Comparison of ENCODE assay signal across 8 mouse cellular contexts in genomic region chr16:95703958-95704357, GRCm38 (mm10). TPM values are rescaled to one million over a fixed set of nuclear protein-coding genes. Genes with fewer than 3 reads are reported as not detected.
A peak's percentile ranks its signal among the peaks of the same experiment; 100 is the strongest.
DNase-seq lines count a peak whose midpoint lies in the region; ATAC-seq lines count a peak whose summit lies in the region.

No protein-coding gene starts in this region.

- DNase-seq in CD4-positive, CD25-positive, alpha-beta regulatory T cell, adult 2 months (ENCODE audit: low read depth, low spot score) = peak; percentile 23
- peak; percentile 47 for DNase-seq in brain, adult 2 months (ENCODE audit: low read depth, low spot score)
- DNase-seq in liver, embryonic 11.5 days (ENCODE audit: low spot score) = no peak
- no peak for DNase-seq in spleen, postnatal 14 days (ENCODE audit: low spot score in 2 of 2)

- peak overlapping the region; percentile 92 for H3K4me2 ChIP-seq in heart, embryonic 15.5 days
- peak overlapping the region; percentile 92 for H3K4me2 ChIP-seq in liver, embryonic 11.5 days
- H3K4me2 ChIP-seq in neural tube, embryonic 15.5 days = peak overlapping the region; percentile 88

- H3K27me3 ChIP-seq in heart, embryonic 15.5 days = no peaks in the 10 kb centered on the region
- H3K27me3 ChIP-seq in liver, embryonic 11.5 days (replicated peaks; ENCODE audit: control insufficient read depth, insufficient read depth, low read length) = no peaks in the 10 kb centered on the region
- no peaks in the 10 kb centered on the region for H3K27me3 ChIP-seq in neural tube, embryonic 15.5 days (replicated peaks)

- peaks cover 42% of the 10 kb centered on the region for H3K4me1 ChIP-seq in heart, embryonic 15.5 days (replicated peaks)
- H3K4me1 ChIP-seq in liver, embryonic 11.5 days (replicated peaks; ENCODE audit: control insufficient read depth, insufficient read depth, low read length) = peaks cover 10% of the 10 kb centered on the region
- peaks cover 41% of the 10 kb centered on the region for H3K4me1 ChIP-seq in neural tube, embryonic 15.5 days

- peak overlapping the region; percentile 95 for H3K4me3 ChIP-seq in heart, embryonic 15.5 days
- peak overlapping the region; percentile 22 for H3K4me3 ChIP-seq in liver, embryonic 11.5 days (ENCODE audit: low read depth, low read length)
- H3K4me3 ChIP-seq in neural tube, embryonic 15.5 days (replicated peaks) = peak overlapping the region; percentile 35

- H3K9ac ChIP-seq in heart, embryonic 15.5 days = peak overlapping the region; percentile 11
- H3K9ac ChIP-seq in liver, embryonic 11.5 days (ENCODE audit: low read depth, low read length) = 0 out of 2 replicates have a peak overlapping the region, but pooled peaks have one; percentile 38
- H3K9ac ChIP-seq in neural tube, embryonic 15.5 days (replicated peaks) = peak overlapping the region; percentile 36; the same call in 1 of the 2 replicates

- peak overlapping the region; percentile 84 for H3K27ac ChIP-seq in heart, embryonic 15.5 days
- H3K27ac ChIP-seq in liver, embryonic 11.5 days (ENCODE audit: low read depth, low read length) = no peak overlapping the region
- H3K27ac ChIP-seq in neural tube, embryonic 15.5 days (replicated peaks) = no peak overlapping the region

- 26% methylated on average over 8 of the region's 8 CpGs for WGBS in heart, embryonic 15.5 days
- 45% methylated on average over 8 of the region's 8 CpGs for WGBS in liver, embryonic 11.5 days
- WGBS in neural tube, embryonic 15.5 days = 17% methylated on average over 8 of the region's 8 CpGs

- peaks cover 10% of the 10 kb centered on the region for H3K36me3 ChIP-seq in heart, embryonic 15.5 days
- peaks cover 9% of the 10 kb centered on the region for H3K36me3 ChIP-seq in liver, embryonic 11.5 days (ENCODE audit: control insufficient read depth, insufficient read depth, low read length)
- H3K36me3 ChIP-seq in neural tube, embryonic 15.5 days = no peaks in the 10 kb centered on the region

- H3K9me3 ChIP-seq in heart, embryonic 15.5 days (replicated peaks) = no peaks in the 10 kb centered on the region
- H3K9me3 ChIP-seq in liver, embryonic 11.5 days (ENCODE audit: control insufficient read depth, low read length) = no peaks in the 10 kb centered on the region
- no peaks in the 10 kb centered on the region for H3K9me3 ChIP-seq in neural tube, embryonic 15.5 days (replicated peaks)

- ATAC-seq in CD4-positive, CD25-positive, alpha-beta regulatory T cell, adult 4 months = no peak
- ATAC-seq in heart, embryonic 15.5 days (replicated peaks; ENCODE audit: insufficient number of reproducible peaks, insufficient read depth, low FRiP score, low read depth) = no peak
- ATAC-seq in liver, embryonic 11.5 days (replicated peaks; ENCODE audit: low FRiP score) = no peak
- no peak for ATAC-seq in neural tube, embryonic 15.5 days (ENCODE audit: low FRiP score)
- no peak for ATAC-seq in granulocyte monocyte progenitor cell, adult 5-6 weeks (replicated peaks; ENCODE audit: poor library complexity, severe bottlenecking)

RNA-seq across cellular contexts. Expression of gene Ets2, which starts 2.1 kb away (rescaled TPM):
- polyA plus RNA-seq in CD4-positive, CD25-positive, alpha-beta regulatory T cell, adult 4 months (2017; shearing (Covaris generic)) = 1 to 10 TPM; 4.2 to 4.3 TPM
- 56.5 and 65.0 TPM in 2 replicates for polyA plus RNA-seq in heart, embryonic 15.5 days (2015; fragmentation: Nextera tagmentation; extraction: Ambion mirVana)
- 29.8 and 30.6 TPM in 2 replicates for polyA plus RNA-seq in liver, embryonic 11.5 days (2014; fragmentation: Nextera tagmentation; extraction: Ambion mirVana)
- polyA plus RNA-seq in neural tube, embryonic 15.5 days (2015; fragmentation: Nextera tagmentation; extraction: Ambion mirVana) = 30.6 and 40.2 TPM in 2 replicates
- total RNA-seq in granulocyte monocyte progenitor cell, adult 5-6 weeks (2014; fragmentation: Nextera tagmentation) = 7.4 and 7.5 TPM in 2 replicates
- total RNA-seq in granulocyte monocyte progenitor cell, adult 5-6 weeks (2017) = 7.0 and 9.7 TPM in 2 replicates

Comparison
In these comparisons a context has a peak if more than half of its experiments do, and no peak if none do; other contexts are left out.
1. DNase-seq: peak in CD4-positive, CD25-positive, alpha-beta regulatory T cell, adult 2 months (single experiment) and brain, adult 2 months (single experiment); none in liver, embryonic 11.5 days (single experiment) and spleen, postnatal 14 days (0 of 2).
2. H3K4me3 ChIP-seq: peak in every context shown above with its lines; median percentile 95 in heart, embryonic 15.5 days; 35 in neural tube, embryonic 15.5 days; 22 in liver, embryonic 11.5 days.
3. Peak in every context shown above with its lines, with median percentiles within 50 percentile points of each other: H3K4me2 ChIP-seq and H3K9ac ChIP-seq.